Mouse (Mus musculus) small intestine, adult 2 months (tissue): ENCODE results near the gene Prpf8.

ENCODE experiments used
- CTCF ChIP-seq: fragments of 200-500 bp; IDR thresholded peaks from 2 replicates; pipeline ENCODE4 v1.5.1; 2012; ENCODE audit warnings: low read depth, mild to moderate bottlenecking, control low read depth, inconsistent platforms, low read length, moderate library complexity, mixed read lengths; ENCODE audit not compliant: insufficient replicate concordance, insufficient read length; ENCODE audit errors: extremely low read depth
- POLR2A ChIP-seq: fragments of 200-500 bp; IDR thresholded peaks from 2 replicates; pipeline ENCODE4 v1.6.1; 2012; ENCODE audit warnings: low read depth, mild to moderate bottlenecking, control low read depth, inconsistent platforms, low read length, moderate library complexity

DNA sequence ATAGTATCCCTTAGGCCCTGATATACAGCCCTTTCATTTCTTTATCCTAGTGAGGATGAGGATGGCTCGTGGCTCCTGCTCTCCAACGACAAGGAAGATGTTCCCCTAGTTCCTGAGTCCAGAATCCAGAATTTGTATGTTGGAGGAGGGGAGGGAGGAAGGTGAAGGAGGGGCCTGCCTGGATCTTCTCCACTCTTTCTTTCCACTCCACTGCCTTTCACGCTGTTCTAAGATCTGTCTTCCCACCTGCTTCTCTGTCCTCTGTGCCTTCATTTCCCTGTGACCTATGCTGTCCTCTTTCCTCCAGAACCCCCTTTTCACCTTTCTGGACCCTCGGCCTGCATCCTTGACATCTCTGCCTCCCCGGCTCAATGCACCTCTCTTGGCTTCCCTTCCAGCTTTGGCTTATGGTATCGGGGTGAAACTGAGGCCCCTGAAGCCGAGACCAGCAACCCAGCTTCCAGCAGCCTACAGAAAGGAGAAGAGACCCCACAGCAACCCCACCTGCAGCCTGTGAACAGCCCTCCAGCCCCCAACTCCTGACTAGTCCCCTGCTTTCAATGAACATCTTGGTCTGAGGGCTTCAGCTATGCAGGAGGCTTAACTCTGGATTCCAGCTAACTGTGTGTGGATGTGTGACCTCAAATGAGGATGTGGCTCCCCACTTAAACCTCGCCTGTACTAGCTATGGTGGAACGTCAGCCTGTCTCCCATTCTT lies 25.8 kb downstream of the Prpf8 start:
- TF ChIP-seq CTCF (no peak), POLR2A (no peak)
